Mouse (Mus musculus): ENCODE data around the gene Syvn1.

Syvn1 gene

GRCm38 (mm10) chr19:6057313-6058096, 11.1 kb downstream of the Syvn1 start, which contains the start of the genes Mrpl49 and Fau:
TSS of gene Mrpl49 (minus strand) at chr19:6057785.
TSS of gene Fau (plus strand) at chr19:6057844.
- TF ChIP-seq GATA4 (IDR thresholded peaks at IDR 0.05; ENCODE audit: insufficient replicate concordance, low read length): peak; percentile 61; the same call in 1 of the 2 replicates

- no peak for TF ChIP-seq GATA4 (IDR thresholded peaks at IDR 0.05; ENCODE audit: insufficient replicate concordance, low read length)
Measured at GRCm38 (mm10) chr19:6058513-6058912, 12.1 kb downstream of the Syvn1 start.

GRCm38 (mm10) chr19:6058966-6059365, 12.6 kb downstream of the Syvn1 start:
- no peak for TF ChIP-seq GATA4 (IDR thresholded peaks at IDR 0.05; ENCODE audit: insufficient replicate concordance, low read length)

- TF ChIP-seq GATA4 (IDR thresholded peaks at IDR 0.05; ENCODE audit: insufficient replicate concordance, low read length): peak; percentile 96
Measured at GRCm38 (mm10) chr19:6061021-6061533, 14.7 kb downstream of the Syvn1 start, which contains the start of gene Znhit2. TSS of gene Znhit2 (plus strand) at chr19:6061192.

GRCm38 (mm10) chr19:6061641-6062302, 15.4 kb downstream of the Syvn1 start:
- TF ChIP-seq GATA4 (IDR thresholded peaks at IDR 0.05; ENCODE audit: insufficient replicate concordance, low read length): no peak

- no peak for TF ChIP-seq GATA4 (IDR thresholded peaks at IDR 0.05; ENCODE audit: insufficient replicate concordance, low read length)
Measured at GRCm38 (mm10) chr19:6062418-6062817, 16.0 kb downstream of the Syvn1 start.

GRCm38 (mm10) chr19:6063081-6063480, 16.7 kb downstream of the Syvn1 start:
- no peak for TF ChIP-seq GATA4 (IDR thresholded peaks at IDR 0.05; ENCODE audit: insufficient replicate concordance, low read length)

- TF ChIP-seq GATA4 (IDR thresholded peaks at IDR 0.05; ENCODE audit: insufficient replicate concordance, low read length): no peak
Measured at GRCm38 (mm10) chr19:6066571-6066970, 20.2 kb downstream of the Syvn1 start.

GRCm38 (mm10) chr19:6067011-6067723, 20.8 kb downstream of the Syvn1 start:
- TF ChIP-seq GATA4 (IDR thresholded peaks at IDR 0.05; ENCODE audit: insufficient replicate concordance, low read length): no peak

GRCm38 (mm10) chr19:6067724-6068415, 21.5 kb downstream of the Syvn1 start, which contains the start of gene Tm7sf2:
TSS of gene Tm7sf2 (minus strand) at chr19:6068373.
- TF ChIP-seq GATA4 (IDR thresholded peaks at IDR 0.05; ENCODE audit: insufficient replicate concordance, low read length): no peak

- no peak for TF ChIP-seq GATA4 (IDR thresholded peaks at IDR 0.05; ENCODE audit: insufficient replicate concordance, low read length)
Measured at GRCm38 (mm10) chr19:6068951-6069350, 22.6 kb downstream of the Syvn1 start.

GRCm38 (mm10) chr19:6069851-6070250, 23.5 kb downstream of the Syvn1 start:
- TF ChIP-seq GATA4 (IDR thresholded peaks at IDR 0.05; ENCODE audit: insufficient replicate concordance, low read length): no peak

GRCm38 (mm10) chr19:6070571-6071250, 24.3 kb downstream of the Syvn1 start:
- TF ChIP-seq GATA4 (IDR thresholded peaks at IDR 0.05; ENCODE audit: insufficient replicate concordance, low read length): no peak

- TF ChIP-seq GATA4 (IDR thresholded peaks at IDR 0.05; ENCODE audit: insufficient replicate concordance, low read length): no peak
Measured at GRCm38 (mm10) chr19:6071261-6071660, 24.9 kb downstream of the Syvn1 start.

Data from liver, adult (tissue).